8 mouse cellular contexts compared by ENCODE assay signal in genomic region chr11:70015677-70016076, GRCm38 (mm10). TPM values are rescaled to one million over a fixed set of nuclear protein-coding genes. Genes with fewer than 3 reads are reported as not detected.
DNase-seq lines count a peak whose midpoint lies in the region; ATAC-seq and TF ChIP-seq lines count a peak whose summit lies in the region.

No protein-coding gene starts in this region.

- no peak overlapping the region for H3K9ac ChIP-seq in heart, embryonic 11.5 days (ENCODE audit: low read depth, low read length)
- no peak overlapping the region for H3K9ac ChIP-seq in neural tube, embryonic 12.5 days
- peak overlapping the region; percentile 89 for H3K9ac ChIP-seq in liver, embryonic 13.5 days

- peak overlapping the region; percentile 93 for H3K4me2 ChIP-seq in heart, embryonic 11.5 days
- peak overlapping the region; percentile 87 for H3K4me2 ChIP-seq in neural tube, embryonic 12.5 days (replicated peaks)
- peak overlapping the region; percentile 86 for H3K4me2 ChIP-seq in liver, embryonic 13.5 days

- 64% methylated on average over 6 of the region's 6 CpGs for WGBS in heart, embryonic 11.5 days (ENCODE audit: insufficient replicate concordance)
- WGBS in neural tube, embryonic 12.5 days: 65% methylated on average over 6 of the region's 6 CpGs
- WGBS in liver, embryonic 13.5 days (ENCODE audit: insufficient replicate concordance): 60% methylated on average over 6 of the region's 6 CpGs
- WGBS in thymus, adult 2 months: 80% methylated on average over 6 of the region's 6 CpGs

- intact Hi-C loops in heart, postnatal 25 days (cut with DNase I): loop anchor here (10.0 kb wide), 1 partner anchor 639 kb away; the partner anchor contains the start of genes Eno3 and Pfn1

- H3K27me3 ChIP-seq in heart, embryonic 11.5 days (ENCODE audit: control insufficient read depth, insufficient read depth, low read length): no peaks in the 10 kb centered on the region
- H3K27me3 ChIP-seq in neural tube, embryonic 12.5 days (replicated peaks): no peaks in the 10 kb centered on the region
- H3K27me3 ChIP-seq in liver, embryonic 13.5 days: no peaks in the 10 kb centered on the region
- no peaks in the 10 kb centered on the region for H3K27me3 ChIP-seq in thymus, adult 2 months (ENCODE audit: control insufficient read depth, insufficient read depth, low read length)

- H3K27ac ChIP-seq in heart, embryonic 11.5 days (ENCODE audit: low read depth, low read length): no peak overlapping the region
- H3K27ac ChIP-seq in neural tube, embryonic 12.5 days: no peak overlapping the region
- H3K27ac ChIP-seq in liver, embryonic 13.5 days: no peak overlapping the region
- no peak overlapping the region for H3K27ac ChIP-seq in thymus, adult 2 months (ENCODE audit: control insufficient read depth, insufficient read depth, low read length)

- TF ChIP-seq CTCF in thymus, adult 2 months (IDR thresholded peaks at IDR 0.05; ENCODE audit: borderline replicate concordance, control insufficient read depth, extremely low read depth, insufficient read depth, low read length, poor library complexity): no peak

- peak overlapping the region; percentile 63 for H3K4me3 ChIP-seq in heart, embryonic 11.5 days (ENCODE audit: low read depth, low read length)
- no peak overlapping the region for H3K4me3 ChIP-seq in neural tube, embryonic 12.5 days
- peak overlapping the region; percentile 76 for H3K4me3 ChIP-seq in liver, embryonic 13.5 days (replicated peaks)
- H3K4me3 ChIP-seq in thymus, adult 2 months (ENCODE audit: control insufficient read depth, insufficient read depth, low read length): no peak overlapping the region

- TF ChIP-seq POLR2A in thymus, adult 2 months (IDR thresholded peaks at IDR 0.05; ENCODE audit: control insufficient read depth, extremely low read depth, insufficient read depth, low read length, poor library complexity): no peak

- ATAC-seq in heart, embryonic 11.5 days (replicated peaks; ENCODE audit: insufficient number of reproducible peaks, low FRiP score, low TSS enrichment): no peak
- no peak for ATAC-seq in neural tube, embryonic 12.5 days (ENCODE audit: low FRiP score, low read depth)
- no peak for ATAC-seq in liver, embryonic 13.5 days (ENCODE audit: low read depth)

- H3K9me3 ChIP-seq in heart, embryonic 11.5 days (replicated peaks; ENCODE audit: control insufficient read depth, low read length): no peaks in the 10 kb centered on the region
- H3K9me3 ChIP-seq in neural tube, embryonic 12.5 days: no peaks in the 10 kb centered on the region
- H3K9me3 ChIP-seq in liver, embryonic 13.5 days (replicated peaks): no peaks in the 10 kb centered on the region

- peaks cover 34% of the 10 kb centered on the region for H3K4me1 ChIP-seq in heart, embryonic 11.5 days (ENCODE audit: control insufficient read depth, insufficient read depth, low read length)
- H3K4me1 ChIP-seq in neural tube, embryonic 12.5 days: peaks cover 50% of the 10 kb centered on the region
- H3K4me1 ChIP-seq in liver, embryonic 13.5 days (replicated peaks): peaks cover 59% of the 10 kb centered on the region
- peaks cover 37% of the 10 kb centered on the region for H3K4me1 ChIP-seq in thymus, adult 2 months (replicated peaks; ENCODE audit: control insufficient read depth, insufficient read depth, low read length)

- H3K36me3 ChIP-seq in heart, embryonic 11.5 days (ENCODE audit: control insufficient read depth, insufficient read depth, low read length): peaks cover 26% of the 10 kb centered on the region
- peaks cover 31% of the 10 kb centered on the region for H3K36me3 ChIP-seq in neural tube, embryonic 12.5 days
- peaks cover 30% of the 10 kb centered on the region for H3K36me3 ChIP-seq in liver, embryonic 13.5 days
- peaks cover 9% of the 10 kb centered on the region; the same call in 1 of the 2 replicates for H3K36me3 ChIP-seq in thymus, adult 2 months (ENCODE audit: control insufficient read depth, insufficient read depth, low read length)

- DNase-seq in heart, postnatal 25 days (ENCODE audit: low spot score): no peak
- no peak for DNase-seq in neural tube, embryonic 10.5 days (ENCODE audit: extremely low spot score, low spot score)
- no peak for DNase-seq in liver, embryonic 13.5 days
- no peak for DNase-seq in cerebellum, adult 9-10 months
- DNase-seq in thymus, adult 2 months: no peak
- DNase-seq in layer of hippocampus, postnatal 14 days (ENCODE audit: low spot score in 2 of 2): no peak

RNA-seq across cellular contexts. Expression of gene Acadvl, which starts 0.5 kb away (rescaled TPM):
- polyA plus RNA-seq in heart, embryonic 11.5 days (2014; fragmentation: Nextera tagmentation; extraction: Ambion mirVana): 94.1 and 111 TPM in 2 replicates
- total RNA-seq in heart, postnatal 25 days (2021): 1,000 to 10,000 TPM; 1,206 to 1,290 TPM
- 59.1 and 63.7 TPM in 2 replicates for polyA plus RNA-seq in neural tube, embryonic 12.5 days (2016; fragmentation: Nextera tagmentation; extraction: Ambion mirVana)
- 83.7 and 87.2 TPM in 2 replicates for polyA plus RNA-seq in liver, embryonic 13.5 days (2015; fragmentation: Nextera tagmentation; extraction: Ambion mirVana)
- polyA plus RNA-seq in thymus, adult 2 months (2012; rRNA removed): 88.5 and 110 TPM in 2 replicates
- total RNA-seq in layer of hippocampus, postnatal 14 days (2021): 10 to 100 TPM; 62.3 to 69.2 TPM

RNA-seq across cellular contexts. Expression of gene Dlg4, which starts 1.1 kb away (rescaled TPM):
- 10.2 and 10.4 TPM in 2 replicates for polyA plus RNA-seq in heart, embryonic 11.5 days (2014; fragmentation: Nextera tagmentation; extraction: Ambion mirVana)
- 1 to 10 TPM; 6.6 to 8.1 TPM for total RNA-seq in heart, postnatal 25 days (2021)
- 23.6 and 25.5 TPM in 2 replicates for polyA plus RNA-seq in neural tube, embryonic 12.5 days (2016; fragmentation: Nextera tagmentation; extraction: Ambion mirVana)
- 1.1 and 1.2 TPM in 2 replicates for polyA plus RNA-seq in liver, embryonic 13.5 days (2015; fragmentation: Nextera tagmentation; extraction: Ambion mirVana)
- 71.7 and 72.1 TPM in 2 replicates for polyA plus RNA-seq in thymus, adult 2 months (2012; rRNA removed)
- 100 to 1,000 TPM; 845 to 900 TPM for total RNA-seq in layer of hippocampus, postnatal 14 days (2021)

RNA-seq across cellular contexts. Expression of gene Dvl2, which starts 15.3 kb away (rescaled TPM):
- 18.6 and 18.9 TPM in 2 replicates for polyA plus RNA-seq in heart, embryonic 11.5 days (2014; fragmentation: Nextera tagmentation; extraction: Ambion mirVana)
- total RNA-seq in heart, postnatal 25 days (2021): 1 to 10 TPM; 3.9 to 5.2 TPM
- 39.0 and 40.7 TPM in 2 replicates for polyA plus RNA-seq in neural tube, embryonic 12.5 days (2016; fragmentation: Nextera tagmentation; extraction: Ambion mirVana)
- 6.4 and 7.4 TPM in 2 replicates for polyA plus RNA-seq in liver, embryonic 13.5 days (2015; fragmentation: Nextera tagmentation; extraction: Ambion mirVana)
- polyA plus RNA-seq in thymus, adult 2 months (2012; rRNA removed): 52.4 and 55.7 TPM in 2 replicates
- 10 to 100 TPM; 29.3 to 29.7 TPM for total RNA-seq in layer of hippocampus, postnatal 14 days (2021)

RNA-seq across cellular contexts. Expression of gene Phf23, which starts 20.1 kb away (rescaled TPM):
- 27.3 and 29.9 TPM in 2 replicates for polyA plus RNA-seq in heart, embryonic 11.5 days (2014; fragmentation: Nextera tagmentation; extraction: Ambion mirVana)
- 10 to 100 TPM; 22.6 to 25.3 TPM for total RNA-seq in heart, postnatal 25 days (2021)
- 89.4 and 92.5 TPM in 2 replicates for polyA plus RNA-seq in neural tube, embryonic 12.5 days (2016; fragmentation: Nextera tagmentation; extraction: Ambion mirVana)
- polyA plus RNA-seq in liver, embryonic 13.5 days (2015; fragmentation: Nextera tagmentation; extraction: Ambion mirVana): 29.8 and 32.7 TPM in 2 replicates
- polyA plus RNA-seq in thymus, adult 2 months (2012; rRNA removed): 36.5 and 43.4 TPM in 2 replicates
- 10 to 100 TPM; 38.0 to 40.0 TPM for total RNA-seq in layer of hippocampus, postnatal 14 days (2021)

RNA-seq across cellular contexts. Expression of gene Gabarap, which starts 24.7 kb away (rescaled TPM):
- polyA plus RNA-seq in heart, embryonic 11.5 days (2014; fragmentation: Nextera tagmentation; extraction: Ambion mirVana): 481 and 489 TPM in 2 replicates
- 100 to 1,000 TPM; 274 to 291 TPM for total RNA-seq in heart, postnatal 25 days (2021)
- polyA plus RNA-seq in neural tube, embryonic 12.5 days (2016; fragmentation: Nextera tagmentation; extraction: Ambion mirVana): 577 and 592 TPM in 2 replicates
- polyA plus RNA-seq in liver, embryonic 13.5 days (2015; fragmentation: Nextera tagmentation; extraction: Ambion mirVana): 259 and 294 TPM in 2 replicates
- 270 and 395 TPM in 2 replicates for polyA plus RNA-seq in thymus, adult 2 months (2012; rRNA removed)
- total RNA-seq in layer of hippocampus, postnatal 14 days (2021): 100 to 1,000 TPM; 221 to 251 TPM

Comparison
In these comparisons a context has a peak if more than half of its experiments do, and no peak if none do; other contexts are left out.
1. H3K4me3 ChIP-seq: peak in heart, embryonic 11.5 days (single experiment) and liver, embryonic 13.5 days (single experiment); none in neural tube, embryonic 12.5 days (single experiment) and thymus, adult 2 months (single experiment).
2. Peak in every context shown above with its lines, with median percentiles within 50 percentile points of each other: H3K4me2 ChIP-seq.